Mouse (Mus musculus): ENCODE results near the gene Vmn1r13.
"Not testable (repeated sequence)": the region's sequence is repeated elsewhere in the genome, so short reads cannot be mapped to it uniquely, and the experiment has no call there.

Gene Vmn1r13

DNA sequence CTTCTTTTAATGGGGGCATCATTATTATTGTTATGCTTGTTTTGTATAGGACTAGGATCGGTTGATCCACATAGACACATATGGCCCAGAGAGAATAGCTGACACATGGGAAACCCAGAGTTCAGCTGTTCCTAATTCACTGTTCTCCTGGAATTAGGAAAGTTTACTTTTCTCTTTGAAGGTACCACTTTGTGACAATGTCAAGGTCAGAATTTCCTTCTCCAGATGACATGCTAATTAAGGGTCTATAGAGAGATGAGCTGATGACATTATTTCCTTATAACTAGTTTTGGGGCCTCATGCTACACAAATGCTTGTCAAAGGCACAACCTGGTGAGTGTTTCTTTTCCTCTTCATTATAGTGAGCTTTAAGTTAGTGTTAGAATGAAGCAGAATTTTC lies at the start of gene Vmn1r13:
Vmn1r13 (plus strand) TSS at position 301 of the 400 bp plus-strand sequence.
- not testable (repeated sequence) for DNase-seq (ENCODE audit: low read depth)

DNA sequence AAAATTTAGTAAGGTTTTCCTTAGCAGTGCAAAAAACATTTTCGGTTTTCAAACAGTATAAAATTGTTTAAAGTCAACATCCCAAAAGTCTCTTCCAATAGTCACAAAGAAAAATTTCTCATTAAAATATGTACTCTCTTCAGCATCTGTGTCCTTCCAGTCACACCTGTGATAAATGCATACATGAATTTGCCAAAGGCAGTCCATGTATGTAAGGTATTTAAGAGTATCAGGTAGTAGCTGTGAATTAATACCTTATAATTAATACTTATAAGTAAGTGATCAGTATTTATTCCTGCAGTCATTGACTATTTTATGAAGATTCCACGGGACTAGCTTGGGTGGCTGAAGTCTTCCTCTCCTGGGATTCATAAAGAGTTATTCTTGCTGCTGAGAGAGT lies 46.5 kb upstream of the Vmn1r13 start, which contains the start of gene Vmn1r12:
Vmn1r12 (plus strand) TSS at position 301 of the 400 bp plus-strand sequence.
- no peak for DNase-seq (ENCODE audit: low read depth)

GRCm38 (mm10) chr6:57190016-57190415 lies 13.1 kb upstream of the Vmn1r13 start:
- DNase-seq (ENCODE audit: low read depth) = not testable (repeated sequence)

- no peak for DNase-seq (ENCODE audit: low read depth)
These were observed 28.3 kb downstream of the Vmn1r13 start, which contains the start of gene Vmn1r14 for GRCm38 (mm10) chr6:57231386-57231785. Gene Vmn1r14, plus strand, starts transcription at chr6:57231686.

DNA sequence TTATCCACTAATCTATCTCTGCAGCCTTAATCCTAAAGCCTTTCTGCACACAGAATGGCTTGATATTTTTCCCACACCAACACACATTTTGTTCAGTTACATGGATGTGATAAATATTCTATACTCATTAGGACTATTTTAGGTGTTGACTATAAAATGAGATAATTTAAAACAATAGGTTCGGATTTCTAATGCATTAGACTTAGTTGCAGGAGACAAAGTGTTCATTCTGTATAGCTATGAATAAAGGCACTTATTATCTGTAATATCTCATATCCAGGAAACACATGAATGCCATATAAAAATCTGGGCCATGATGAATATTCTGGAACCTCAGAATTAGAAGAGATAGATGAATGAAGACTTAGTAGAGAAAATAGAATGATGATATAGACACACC lies 54.6 kb downstream of the Vmn1r13 start, which contains the start of gene Vmn1r15:
Vmn1r15 (plus strand) TSS at position 301 of the 400 bp plus-strand sequence.
- no peak for DNase-seq (ENCODE audit: low read depth)

DNA sequence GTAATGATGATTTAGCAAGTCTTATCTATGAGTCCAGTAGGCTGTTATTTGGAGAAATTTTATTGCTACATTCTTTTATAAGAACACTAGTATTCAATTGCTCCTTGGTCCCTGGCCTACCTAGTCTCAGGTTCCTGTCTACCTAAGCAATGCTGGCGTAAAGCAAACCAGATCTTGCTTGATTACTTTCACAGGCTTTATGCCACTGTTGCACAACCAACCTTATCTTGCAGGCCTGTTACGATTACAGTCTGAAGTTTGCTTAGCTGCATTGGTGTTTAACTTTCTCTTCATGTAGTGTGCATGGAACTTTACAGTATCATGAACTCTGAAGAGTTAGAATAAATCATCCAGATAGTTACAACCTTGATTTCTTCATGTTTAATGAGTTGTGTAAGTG lies 57.9 kb downstream of the Vmn1r13 start:
- no peak for DNase-seq (ENCODE audit: low read depth)
